Mouse (Mus musculus): ENCODE measurements around the gene Mecom.

DNA sequence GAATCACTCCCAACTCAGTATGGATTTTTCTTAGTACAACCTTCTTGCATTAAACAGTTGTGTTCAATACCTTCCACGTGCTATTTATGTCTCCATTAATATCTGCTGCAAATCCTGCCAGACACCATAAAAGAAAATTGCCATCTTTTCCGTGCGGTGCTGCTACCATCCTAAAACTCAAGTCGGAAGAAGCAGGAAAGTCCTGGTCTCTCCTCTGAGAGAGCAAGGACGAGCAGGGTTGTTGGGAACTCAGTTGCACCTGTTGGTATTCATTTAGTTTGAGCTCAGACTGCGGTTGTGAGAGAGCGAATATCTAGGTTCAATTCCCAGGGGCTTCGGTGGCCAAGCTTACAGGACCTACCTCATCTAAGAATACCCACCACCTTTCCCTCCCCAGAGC lies 37.2 kb downstream of the Mecom start:
- TF ChIP-seq UBTF (IDR thresholded peaks at IDR 0.05; ENCODE audit: low read depth, low read length) (no peak), CTCF (conservative IDR thresholded peaks at IDR 0.05 in 1 of 2, IDR thresholded peaks at IDR 0.05 in 1 of 2; ENCODE audit: low read depth in 2 of 2, low read length in 2 of 2) (no peak), MAFK (IDR thresholded peaks at IDR 0.05; ENCODE audit: insufficient replicate concordance, low read length) (no peak), ELF1 (IDR thresholded peaks at IDR 0.05; ENCODE audit: low read depth, low read length) (no peak)

All from CH12.LX (cell line).